Mouse (Mus musculus) layer of hippocampus, adult 11-12 months (tissue): ENCODE measurements around the gene Daam1.

Source experiments
- DNase-seq: peaks from one replicate; pipeline ENCODE4 v3.0.0; 2022; ENCODE audit warnings: low spot score

Daam1 gene

DNA sequence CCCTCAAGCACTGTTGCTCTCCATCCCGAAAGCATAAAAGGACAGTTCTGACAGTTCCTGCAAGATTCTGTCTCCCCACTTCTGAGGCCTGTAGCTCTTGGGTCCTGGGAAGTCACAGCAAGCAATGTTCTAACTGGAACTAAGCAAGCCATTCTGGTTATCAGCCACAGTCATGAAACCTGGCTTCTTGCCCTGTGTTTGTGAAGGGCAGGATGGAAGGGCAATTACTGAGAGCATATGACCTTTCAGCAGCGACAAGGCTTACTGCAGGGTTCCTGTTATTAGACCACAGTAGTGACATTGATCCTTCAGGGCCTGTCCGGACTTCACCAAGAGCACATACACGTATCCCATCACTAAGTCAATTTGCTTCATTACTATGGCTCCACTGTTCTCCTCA, 167.8 kb downstream of the Daam1 start:
- DNase-seq, result no peak

DNA sequence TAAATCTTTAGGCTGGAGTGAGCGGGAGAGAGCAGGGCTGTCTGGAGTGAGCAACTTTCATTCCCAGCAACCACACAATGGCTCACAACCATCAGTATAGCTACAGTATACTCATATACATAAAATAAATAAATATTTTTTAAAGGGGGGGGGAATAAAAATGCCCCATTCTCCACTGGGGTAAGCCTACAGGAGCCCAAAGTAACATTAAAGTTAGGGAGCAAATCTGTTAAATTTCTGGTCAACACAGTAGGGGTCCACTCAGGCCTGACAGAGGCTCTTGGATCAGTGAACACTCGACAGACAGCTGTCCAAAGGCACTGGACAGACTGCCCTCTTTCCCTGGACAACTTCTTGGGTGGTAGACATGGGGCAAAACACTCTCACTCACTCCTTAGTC, 168.8 kb downstream of the Daam1 start:
- DNase-seq, result no peak

DNA sequence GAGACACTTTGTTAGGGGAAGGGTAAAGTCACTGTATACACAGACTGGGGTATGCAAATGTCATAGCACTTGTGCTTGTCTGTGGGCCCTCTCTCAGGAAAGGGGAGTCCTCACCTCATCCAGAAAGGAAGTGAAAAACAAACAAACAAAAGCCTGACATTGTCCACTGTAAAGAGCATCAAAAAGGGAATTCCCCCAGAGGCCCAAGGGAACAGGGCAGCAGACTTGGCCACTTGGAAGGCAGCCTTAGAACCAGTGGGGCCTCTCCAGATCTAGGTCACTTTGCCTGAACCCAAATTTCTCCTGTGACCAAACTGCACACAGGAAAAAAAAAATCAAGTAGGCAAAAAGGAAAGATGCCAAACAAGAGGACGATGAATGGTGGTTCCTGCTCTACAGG, 170.9 kb downstream of the Daam1 start:
- no peak for DNase-seq

- DNase-seq, result no peak
These were observed 174.4 kb downstream of the Daam1 start for GRCm38 (mm10) chr12:72005307-72005706.

GRCm38 (mm10) chr12:72007656-72008055, 176.8 kb downstream of the Daam1 start:
- no peak for DNase-seq

- no peak for DNase-seq
These were observed 178.4 kb downstream of the Daam1 start for GRCm38 (mm10) chr12:72009051-72009902.

- no peak for DNase-seq
These were observed 180.5 kb downstream of the Daam1 start for GRCm38 (mm10) chr12:72011404-72011803.

DNA sequence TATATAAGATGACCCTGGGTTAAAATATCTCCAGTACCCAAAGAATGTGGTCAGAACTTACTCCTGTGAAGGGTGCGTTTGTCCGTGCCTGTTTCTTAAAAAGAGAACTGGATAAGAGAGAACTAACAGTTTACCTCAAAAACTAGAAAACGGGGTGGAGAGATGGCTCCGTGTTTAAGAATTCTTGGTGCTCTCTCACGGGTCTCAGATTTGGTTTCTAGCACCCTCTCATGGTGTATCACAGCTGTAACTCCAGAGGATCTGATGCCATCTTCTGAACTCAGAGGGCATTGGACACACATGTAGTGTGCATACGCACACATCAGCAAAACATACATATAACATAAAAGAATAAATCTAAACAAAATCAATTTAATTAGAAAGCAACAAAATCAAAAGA, 181.2 kb downstream of the Daam1 start:
- DNase-seq, result no peak

GRCm38 (mm10) chr12:72013711-72014354, 183.0 kb downstream of the Daam1 start:
- no peak for DNase-seq

DNA sequence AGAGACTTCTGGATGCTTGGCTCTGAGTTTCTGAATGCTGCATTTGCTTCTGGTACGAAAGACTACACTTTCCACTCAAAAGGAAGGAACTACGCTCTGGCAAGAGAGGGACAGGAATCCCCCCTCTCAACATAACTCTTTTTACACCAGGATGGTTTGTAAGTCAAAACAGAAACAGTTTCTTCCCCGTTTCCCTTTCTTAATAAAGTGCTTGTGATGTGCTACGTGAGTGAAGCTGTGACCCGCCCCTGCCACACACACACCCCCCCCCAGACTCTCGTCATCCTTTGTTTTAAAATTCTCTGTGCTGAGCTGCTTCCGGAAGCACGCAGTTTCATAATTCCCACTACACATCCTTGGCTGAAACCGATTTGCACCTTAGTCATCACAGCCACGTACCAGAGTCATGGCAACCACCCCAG, 183.5 kb downstream of the Daam1 start:
- DNase-seq, result no peak

DNA sequence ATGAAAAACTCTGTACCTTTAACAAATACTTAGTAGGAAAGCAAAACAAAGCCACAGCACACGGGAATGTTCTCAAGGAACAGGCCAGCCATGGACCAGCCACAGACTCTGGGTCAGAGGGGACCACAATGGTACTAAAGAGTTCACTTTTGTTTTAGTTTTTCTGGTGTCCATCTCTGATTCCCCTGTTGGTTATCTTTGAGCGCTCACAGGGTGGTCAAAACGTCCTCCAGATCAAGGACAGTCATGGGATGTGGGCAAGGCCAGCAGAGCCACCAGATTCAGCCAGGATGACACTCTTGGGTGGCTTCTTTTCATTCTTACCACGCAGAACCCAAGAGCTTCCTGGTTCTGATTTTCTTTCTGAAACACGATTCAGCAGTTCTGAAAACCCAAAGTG, 184.4 kb downstream of the Daam1 start:
- DNase-seq, result no peak

GRCm38 (mm10) chr12:72020285-72020684, 189.4 kb downstream of the Daam1 start:
- no peak for DNase-seq

DNA sequence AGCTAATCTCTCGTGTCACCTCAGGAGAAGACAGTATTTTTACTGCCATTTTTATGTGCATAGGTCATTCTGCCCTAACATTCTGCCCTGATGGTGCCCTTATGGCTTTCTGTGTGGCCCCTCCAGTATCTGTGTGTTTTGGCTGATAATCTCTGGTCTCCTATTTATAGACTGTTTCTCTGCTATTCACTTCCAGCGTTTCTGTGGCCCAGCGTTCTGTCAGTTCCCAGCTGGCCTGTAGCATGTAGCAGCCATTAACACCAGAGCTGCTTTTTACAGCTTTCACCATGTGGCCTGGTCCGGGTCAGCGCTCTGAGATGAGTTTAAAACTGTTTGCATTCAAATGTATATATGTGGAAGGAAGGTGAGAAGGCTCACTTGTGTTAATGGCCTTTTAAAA, 190.7 kb downstream of the Daam1 start:
- no peak for DNase-seq

DNA sequence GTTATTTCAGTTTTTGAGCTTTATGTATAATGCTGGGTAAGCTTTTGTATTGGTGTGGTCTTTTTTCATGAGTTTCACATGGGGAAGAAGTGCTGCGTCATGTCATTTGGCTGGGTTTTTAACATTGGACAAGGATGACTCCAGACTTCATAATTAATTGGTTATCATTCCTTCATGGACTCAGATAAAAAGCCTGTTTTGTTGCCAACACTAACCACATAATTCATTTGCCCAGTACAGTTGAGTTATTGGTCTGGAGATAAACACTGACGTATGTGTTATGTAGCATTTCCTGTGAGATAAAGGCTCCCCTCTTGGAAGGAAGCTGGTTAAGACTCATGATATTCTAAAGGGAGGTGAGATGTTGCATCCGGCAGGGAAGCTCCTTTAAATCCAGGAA, 191.9 kb downstream of the Daam1 start:
- no peak for DNase-seq

DNA sequence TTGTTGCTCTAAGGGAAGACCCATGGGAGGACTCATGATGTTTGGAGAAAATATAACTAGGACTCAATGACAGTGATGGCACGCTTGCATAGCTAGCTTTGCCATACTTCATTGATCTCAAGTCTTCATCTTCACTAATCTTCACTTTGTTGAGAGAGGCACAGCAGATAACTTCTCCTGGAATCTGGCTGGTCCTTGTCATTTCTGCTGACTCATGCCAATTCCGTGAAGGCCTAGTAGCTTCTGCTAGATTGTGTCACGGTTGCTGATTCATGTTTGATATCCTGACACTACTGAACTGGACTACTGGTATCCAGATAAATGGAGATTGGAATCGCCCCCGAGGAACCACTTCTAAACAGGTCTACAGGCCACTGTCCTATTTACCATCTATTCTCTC, 192.7 kb downstream of the Daam1 start:
- no peak for DNase-seq

DNA sequence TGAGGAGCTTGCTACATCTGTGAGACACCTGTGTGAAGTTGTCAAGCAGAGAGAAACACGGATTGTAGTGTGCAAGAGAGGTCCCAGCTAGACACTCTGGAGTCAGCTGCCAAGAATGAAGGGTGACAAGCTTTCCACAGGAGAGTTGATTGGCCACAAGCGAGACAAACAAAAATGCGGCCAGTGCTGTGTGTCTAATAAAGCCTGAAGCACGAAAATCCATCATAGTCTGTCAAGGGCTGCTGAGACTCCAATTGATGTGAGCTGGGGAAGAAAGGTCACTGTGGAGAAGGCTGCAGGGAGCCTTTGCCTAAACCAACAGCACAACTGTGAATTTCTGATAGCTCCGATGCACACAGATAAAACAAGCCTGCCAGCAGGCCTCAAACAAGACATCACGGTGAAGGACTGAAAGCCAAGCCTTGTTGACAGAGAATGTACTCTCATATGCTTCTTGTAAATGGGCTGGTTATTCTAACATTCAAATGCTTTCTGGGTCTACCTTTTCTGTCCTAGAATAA, 194.5 kb downstream of the Daam1 start:
- no peak for DNase-seq

DNA sequence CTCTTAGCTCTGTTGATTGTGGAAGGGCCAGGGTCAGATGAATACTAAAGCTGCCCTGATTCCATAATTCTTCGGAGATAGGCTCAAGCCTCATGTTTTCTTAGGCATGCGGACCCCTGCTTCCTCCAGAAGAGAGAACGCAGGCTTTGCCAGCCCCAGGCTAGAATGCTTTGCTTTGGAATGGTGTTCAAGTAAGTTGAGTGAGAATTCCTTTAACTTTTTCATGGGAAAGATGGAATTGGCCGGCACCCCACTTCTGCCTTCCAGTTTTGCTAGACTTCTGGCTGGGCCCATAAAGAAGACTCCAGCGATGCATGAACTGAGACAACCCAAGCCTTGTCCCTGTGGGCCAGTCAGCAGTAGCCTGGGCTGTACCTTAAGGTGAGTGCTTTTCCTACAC, 200.3 kb downstream of the Daam1 start:
- no peak for DNase-seq

DNA sequence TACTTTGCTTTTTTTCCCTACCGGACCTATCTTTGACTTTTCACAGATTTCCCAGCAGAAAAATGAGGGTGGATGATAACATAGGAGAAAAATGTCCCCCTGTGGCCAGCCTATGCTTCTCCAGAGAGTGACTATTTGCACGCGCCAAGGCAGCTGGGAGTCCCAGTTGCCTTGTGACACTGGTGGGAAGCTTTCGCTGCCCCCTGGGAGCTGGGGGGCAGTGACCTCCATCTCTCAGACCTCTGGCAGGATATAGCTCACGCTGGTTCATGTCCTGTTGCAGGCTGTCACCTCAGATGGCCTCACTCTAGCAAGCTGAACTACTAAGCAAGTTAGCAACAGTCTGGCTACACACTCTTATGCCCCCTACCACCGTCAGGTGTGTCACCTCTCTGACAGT, 200.9 kb downstream of the Daam1 start:
- no peak for DNase-seq

- DNase-seq, result no peak
These were observed 205.3 kb downstream of the Daam1 start for GRCm38 (mm10) chr12:72036097-72036661.

GRCm38 (mm10) chr12:72037049-72037448, 206.2 kb downstream of the Daam1 start:
- no peak for DNase-seq

DNA sequence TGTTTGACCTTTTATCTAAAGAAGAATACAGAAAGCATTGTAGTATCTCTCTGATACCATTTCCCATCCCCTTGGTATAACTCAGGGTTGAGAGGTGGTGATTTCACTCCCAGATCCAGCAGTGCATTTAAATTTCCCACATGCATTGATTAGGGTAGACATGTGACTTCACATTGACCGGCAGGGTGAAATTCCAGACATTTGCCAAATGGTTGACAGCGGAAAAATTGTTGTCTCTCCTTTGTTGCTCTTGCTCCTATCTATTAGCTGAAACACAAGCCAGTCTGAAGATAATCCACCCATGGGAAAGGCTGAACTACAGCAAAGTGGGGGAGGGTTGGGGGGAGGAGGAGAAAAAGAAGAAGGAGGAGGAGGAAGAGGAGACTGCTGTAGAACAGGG, 208.0 kb downstream of the Daam1 start:
- DNase-seq, result no peak

- no peak for DNase-seq
These were observed 208.6 kb downstream of the Daam1 start for GRCm38 (mm10) chr12:72039501-72039900.

- no peak for DNase-seq
These were observed 210.4 kb downstream of the Daam1 start for GRCm38 (mm10) chr12:72041238-72041637.
